Mouse (Mus musculus) C2C12 (cell line): ENCODE results near the gene Steap4. TPM values are rescaled to one million over a fixed set of nuclear protein-coding genes. Genes with fewer than 3 reads are reported as not detected.
"Not testable (repeated sequence)": the region's sequence is repeated elsewhere in the genome, so short reads cannot be mapped to it uniquely, and the experiment has no call there.

Source experiments
- H3K27me3 ChIP-seq: one replicate; pipeline ENCODE4 v1.6.1; 2011; ENCODE audit not compliant: control insufficient read depth, insufficient read depth, insufficient read length
- H3K36me3 ChIP-seq: one replicate; pipeline ENCODE4 v1.6.1; 2011; ENCODE audit not compliant: control insufficient read depth, insufficient read depth
- H3K4me3 ChIP-seq: one replicate; pipeline ENCODE4 v1.5.1; 2011; ENCODE audit warnings: mild to moderate bottlenecking, control low read depth; ENCODE audit not compliant: poor library complexity, insufficient read depth, severe bottlenecking
- H3K79me2 ChIP-seq: one replicate; pipeline ENCODE4 v1.6.1; 2011; ENCODE audit not compliant: control insufficient read depth, insufficient read depth
- H3K79me3 ChIP-seq: one replicate; pipeline ENCODE4 v1.6.1; 2011; ENCODE audit warnings: low read depth, control low read depth
- H3ac ChIP-seq: one replicate; pipeline ENCODE3; 2011; ENCODE audit warnings: low read depth; ENCODE audit not compliant: control insufficient read depth, insufficient read length
- CEBPB ChIP-seq: IDR thresholded peaks from one replicate; pipeline ENCODE4 v1.6.1; 2011; ENCODE audit warnings: low read depth, mild to moderate bottlenecking, control low read depth, moderate library complexity
- CTCF ChIP-seq: IDR thresholded peaks from one replicate; pipeline ENCODE4 v1.5.1; 2011; ENCODE audit not compliant: control insufficient read depth, insufficient read depth, insufficient read length
- FOSL1 ChIP-seq: IDR thresholded peaks from one replicate; pipeline ENCODE4 v1.8.0; 2011; ENCODE audit warnings: mild to moderate bottlenecking, low read length; ENCODE audit not compliant: poor library complexity, insufficient read depth, severe bottlenecking
- MAX ChIP-seq: IDR thresholded peaks from one replicate; pipeline ENCODE4 v1.6.1; 2011; ENCODE audit warnings: mild to moderate bottlenecking, control low read depth
- MYOD1 ChIP-seq: IDR thresholded peaks from one replicate; pipeline ENCODE4 v1.6.1; 2011; ENCODE audit warnings: low read depth; ENCODE audit not compliant: control insufficient read depth, insufficient read length
- MYOG ChIP-seq: IDR thresholded peaks from one replicate; pipeline ENCODE4 v1.6.1; 2011; ENCODE audit not compliant: control insufficient read depth, insufficient read length; ENCODE audit errors: extremely low read depth
- USF1 ChIP-seq: IDR thresholded peaks from one replicate; pipeline ENCODE4 v1.6.1; 2011; ENCODE audit warnings: low read depth, mild to moderate bottlenecking, control low read depth, moderate library complexity
- polyA plus RNA-seq: library from polyadenylated mRNA; unstranded; fragments of >200 nt; fragmentation: generic; extraction: Trizol; gene quantifications from one replicate; pipeline ENCODE4 v1.2.1, GENCODE M21; 2012; ENCODE audit warnings: missing spikeins

The Steap4 gene
- polyA plus RNA-seq, 1 experiment = not detected

DNA sequence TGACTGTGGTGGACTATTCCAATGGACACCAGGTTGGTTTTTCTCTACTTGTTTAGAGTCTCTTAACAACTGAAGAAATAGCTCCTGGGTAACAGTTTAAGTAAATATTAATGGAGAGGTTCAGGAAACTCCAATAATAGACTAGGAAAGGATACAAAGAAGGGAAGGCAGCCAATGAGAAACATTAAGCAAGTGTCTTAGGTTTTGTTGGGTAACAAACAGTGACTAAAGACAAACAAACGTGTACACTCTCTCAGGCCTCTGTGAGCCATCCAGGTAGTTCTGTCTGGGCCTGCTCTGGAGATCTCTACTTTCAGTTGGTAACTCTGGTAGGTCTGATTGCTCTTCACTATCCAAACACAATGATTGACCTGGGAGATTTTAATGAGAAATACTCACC is 37.5 kb upstream of the Steap4 start:
- Histone ChIP-seq H3K79me3 (no peaks in the 10 kb centered on the region), H3K4me3 (no peak overlapping the region), H3K36me3 (no peaks in the 10 kb centered on the region), H3ac (no peak overlapping the region), H3K79me2 (no peaks in the 10 kb centered on the region), H3K27me3 (no peaks in the 10 kb centered on the region)
- TF ChIP-seq CTCF (no peak), CEBPB (no peak), MYOD1 (no peak), MAX (no peak), MYOG (no peak), FOSL1 (no peak), USF1 (no peak)

DNA sequence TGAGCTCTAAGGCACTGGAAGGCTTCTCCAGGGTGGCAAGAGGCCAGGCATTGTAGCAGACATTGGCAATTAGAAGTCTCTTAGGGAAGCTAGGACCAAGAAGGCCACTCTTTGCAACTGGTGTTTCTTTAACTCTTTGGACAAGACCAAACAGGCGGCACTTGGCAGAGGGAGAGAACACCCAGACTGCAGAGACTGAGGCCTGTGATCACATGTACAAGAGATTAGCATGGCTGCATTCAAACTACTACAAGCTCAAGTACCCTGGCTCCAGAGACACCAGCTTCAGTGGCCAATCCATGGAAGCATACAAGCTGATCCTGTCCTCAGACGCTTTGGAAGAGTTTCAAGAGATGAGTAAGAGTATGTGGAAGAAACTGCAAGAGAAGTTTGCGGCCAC is 36.6 kb upstream of the Steap4 start:
- TF ChIP-seq FOSL1 (no peak), MYOD1 (no peak), MYOG (no peak)
- H3K4me3 ChIP-seq = no peak overlapping the region
- H3K79me3 ChIP-seq = peaks cover 1% of the 10 kb centered on the region
- no peaks in the 10 kb centered on the region for H3K36me3 ChIP-seq
- no peak overlapping the region for H3ac ChIP-seq
- H3K79me2 ChIP-seq = no peaks in the 10 kb centered on the region
- no peaks in the 10 kb centered on the region for H3K27me3 ChIP-seq

DNA sequence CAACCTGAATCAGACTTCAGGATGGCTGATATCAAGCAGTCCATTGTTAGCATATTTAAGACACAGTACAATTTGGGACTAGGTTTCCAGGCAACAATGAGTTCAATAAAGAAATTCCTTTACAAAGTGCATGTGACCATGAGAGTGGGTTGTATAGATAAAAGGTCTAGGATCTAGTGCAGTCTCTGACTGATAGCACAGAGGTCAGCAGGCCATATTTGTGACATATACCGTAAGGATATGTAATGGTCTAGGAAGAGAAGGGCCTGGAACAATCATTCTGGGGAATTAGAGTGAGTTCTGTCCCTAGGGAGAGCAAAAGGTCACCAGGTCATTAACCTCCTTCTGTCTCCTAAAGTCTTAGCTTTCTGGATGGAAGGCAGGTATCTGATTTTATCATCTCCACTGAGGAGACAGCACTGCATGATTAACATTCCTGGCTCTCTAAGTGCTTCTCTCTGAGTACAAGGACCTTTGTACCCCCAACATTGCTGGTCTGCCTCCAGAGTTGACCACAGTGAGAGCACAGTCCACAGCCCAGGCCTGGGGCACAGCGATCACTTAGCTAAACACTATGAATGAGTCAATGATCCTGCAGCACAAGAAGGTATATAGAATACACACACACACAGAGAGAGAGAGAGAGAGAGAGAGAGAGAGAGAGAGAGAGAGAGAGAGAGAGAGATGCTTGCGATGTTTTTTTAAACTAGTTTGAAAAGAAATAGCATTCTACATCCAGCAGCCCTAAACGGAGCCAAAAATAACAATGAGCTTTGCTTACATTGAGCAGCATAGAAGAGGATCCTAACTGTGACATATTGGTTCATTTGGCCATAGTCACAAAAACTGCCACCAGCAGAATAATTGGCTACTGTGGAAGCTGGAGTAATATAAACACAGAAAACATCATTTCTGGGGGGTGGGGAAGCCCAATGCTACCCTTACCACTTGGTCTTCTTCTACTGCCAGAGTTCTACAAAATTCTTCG is 27.7 kb upstream of the Steap4 start:
- H3K36me3 ChIP-seq = no peaks in the 10 kb centered on the region

DNA sequence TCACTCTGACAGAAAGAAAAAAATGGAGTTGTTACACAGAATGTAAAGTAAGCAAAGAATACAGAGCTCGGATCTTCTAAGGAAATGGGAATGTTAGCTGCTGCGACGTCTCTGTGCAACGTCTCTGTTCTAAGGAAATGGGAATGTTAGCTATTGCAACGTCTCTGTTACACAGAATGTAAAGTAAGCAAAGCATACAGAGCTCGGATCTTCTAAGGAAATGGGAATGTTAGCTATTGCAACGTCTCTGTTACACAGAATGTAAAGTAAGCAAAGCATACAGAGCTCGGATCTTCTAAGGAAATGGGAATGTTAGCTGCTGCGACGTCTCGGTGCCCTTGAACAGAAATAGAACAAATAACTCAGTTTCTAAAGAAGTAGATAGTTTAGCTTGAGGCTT is 26.8 kb upstream of the Steap4 start:
- not testable (repeated sequence) for H3K27me3 ChIP-seq, H3K4me3 ChIP-seq, H3K79me3 ChIP-seq, H3ac ChIP-seq, H3K79me2 ChIP-seq, H3K36me3 ChIP-seq

More for the DNA sequence above, 27.7 kb upstream of the Steap4 start:
- Histone ChIP-seq H3ac (no peak overlapping the region), H3K79me3 (peaks cover 4% of the 10 kb centered on the region), H3K27me3 (no peaks in the 10 kb centered on the region), H3K4me3 (no peak overlapping the region), H3K79me2 (no peaks in the 10 kb centered on the region)
- TF ChIP-seq CEBPB = no peak
- TF ChIP-seq MAX = no peak
- no peak for TF ChIP-seq MYOD1
- no peak for TF ChIP-seq USF1
- no peak for TF ChIP-seq MYOG
- no peak for TF ChIP-seq CTCF
- no peak for TF ChIP-seq FOSL1

DNA sequence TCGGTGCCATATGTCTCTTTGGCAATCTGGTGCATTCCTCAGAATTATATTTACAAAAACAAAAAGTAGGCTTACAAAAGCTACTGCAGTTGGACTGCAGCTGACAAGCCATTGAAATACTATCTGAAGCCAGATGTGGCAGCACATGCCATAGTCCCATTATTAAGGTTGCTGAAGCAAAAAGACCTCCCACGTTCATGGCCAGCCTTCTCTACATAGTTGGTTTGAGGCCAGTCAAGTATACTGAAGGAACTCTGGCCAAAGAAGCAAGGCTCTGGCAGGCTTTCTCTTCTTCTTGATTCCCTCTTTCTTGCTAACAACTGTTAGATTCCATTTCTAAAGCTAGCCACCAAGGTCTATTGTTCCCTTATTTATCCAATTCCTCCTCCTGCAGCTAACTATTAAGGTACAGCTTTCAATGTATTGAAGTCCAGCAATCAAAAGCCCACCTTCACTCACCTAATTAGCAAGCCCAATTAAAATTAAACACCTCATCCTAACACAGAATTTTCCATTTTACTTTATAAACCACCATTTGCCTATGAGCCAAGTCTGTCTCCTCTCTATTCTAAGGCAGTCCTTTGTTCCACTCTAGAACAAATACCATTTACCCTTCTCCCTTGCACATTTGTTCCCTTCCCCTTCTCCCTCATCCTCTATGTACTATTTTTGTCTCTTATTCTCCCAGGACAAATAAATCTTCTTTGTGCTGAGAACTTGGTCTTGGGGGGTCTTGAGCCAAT is 26.2 kb upstream of the Steap4 start:
- H3K4me3 ChIP-seq = no peak overlapping the region
- no peaks in the 10 kb centered on the region for H3K27me3 ChIP-seq
- TF ChIP-seq MYOD1 (no peak), CTCF (no peak), CEBPB (no peak), USF1 (no peak), MYOG (no peak), FOSL1 (no peak), MAX (no peak)
- H3K36me3 ChIP-seq = no peaks in the 10 kb centered on the region
- H3K79me2 ChIP-seq = no peaks in the 10 kb centered on the region
- H3K79me3 ChIP-seq = peaks cover 2% of the 10 kb centered on the region
- H3ac ChIP-seq = no peak overlapping the region

DNA sequence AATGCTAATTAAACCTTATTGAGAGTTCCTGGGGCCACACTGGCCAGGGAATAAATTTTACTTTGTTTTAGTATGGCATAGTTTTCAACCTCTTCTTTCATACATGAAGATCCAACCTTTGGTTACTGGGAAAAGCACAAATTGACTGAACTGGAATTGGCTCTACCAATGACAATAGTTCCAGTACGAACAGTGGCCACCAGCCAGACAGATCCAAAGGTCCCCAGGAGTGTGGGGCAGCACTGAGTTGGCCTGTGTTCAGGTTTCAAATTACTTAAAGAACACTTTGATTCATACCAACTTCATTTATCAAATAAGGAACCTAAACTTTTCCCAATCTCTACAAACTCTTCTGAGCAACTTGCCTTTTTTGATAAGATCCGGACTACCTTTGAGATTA is 5.4 kb upstream of the Steap4 start:
- H3K4me3 ChIP-seq = no peak overlapping the region
- no peaks in the 10 kb centered on the region for H3K27me3 ChIP-seq
- no peaks in the 10 kb centered on the region for H3K79me2 ChIP-seq
- no peaks in the 10 kb centered on the region for H3K79me3 ChIP-seq
- H3ac ChIP-seq = no peak overlapping the region
- TF ChIP-seq USF1 (no peak), MYOG (no peak), CEBPB (no peak), MAX (no peak), MYOD1 (no peak), CTCF (no peak), FOSL1 (no peak)
- H3K36me3 ChIP-seq = no peaks in the 10 kb centered on the region
